Mouse (Mus musculus) embryonic facial prominence, embryonic 14.5 days (tissue): ENCODE results near the gene Grik5. TPM values are rescaled to one million over a fixed set of nuclear protein-coding genes. Genes with fewer than 3 reads are reported as not detected.

ENCODE experiments used
- ATAC-seq: fragments of 200-750 bp; cut with Nextera tagmentation; 2 replicates; pipeline ENCODE4 v1.8.0; 2017; ENCODE audit warnings: low read depth, moderate number of reproducible peaks, moderate TSS enrichment
- DNase-seq: peaks from one replicate; pipeline ENCODE4 v3.0.0-alpha.2; 2015; ENCODE audit warnings: low spot score
- H3K27ac ChIP-seq: fragments of 300-500 bp; sonication (generic); replicated peaks from 2 replicates; pipeline ENCODE4 v1.5.1; 2014; ENCODE audit warnings: low read depth, mild to moderate bottlenecking, low read length, moderate library complexity
- H3K27me3 ChIP-seq: fragments of 300-500 bp; sonication (generic); replicated peaks from 2 replicates; pipeline ENCODE4 v1.6.1; 2014; ENCODE audit warnings: low read length; ENCODE audit not compliant: control insufficient read depth, insufficient read depth
- H3K36me3 ChIP-seq: fragments of 300-500 bp; sonication (generic); 2 replicates; pipeline ENCODE4 v1.6.1; 2014; ENCODE audit warnings: low read length, mixed read lengths; ENCODE audit not compliant: control insufficient read depth, insufficient read depth
- H3K4me1 ChIP-seq: fragments of 300-500 bp; sonication (generic); 2 replicates; pipeline ENCODE4 v1.6.1; 2014; ENCODE audit warnings: antibody characterized with exemption, low read length; ENCODE audit not compliant: control insufficient read depth, insufficient read depth
- H3K4me2 ChIP-seq: fragments of 300-500 bp; sonication (generic); 2 replicates; pipeline ENCODE4 v1.6.1; 2014; ENCODE audit warnings: low read depth, mild to moderate bottlenecking, low read length, moderate library complexity, mixed read lengths
- H3K4me3 ChIP-seq: fragments of 300-500 bp; sonication (generic); 2 replicates; pipeline ENCODE4 v1.5.1; 2014; ENCODE audit warnings: low read depth, mild to moderate bottlenecking, low read length
- H3K9ac ChIP-seq: fragments of 300-500 bp; sonication (generic); 2 replicates; pipeline ENCODE4 v1.6.1; 2014; ENCODE audit warnings: low read depth, mild to moderate bottlenecking, low read length, moderate library complexity, mixed read lengths
- H3K9me3 ChIP-seq: fragments of 300-500 bp; sonication (generic); 2 replicates; pipeline ENCODE4 v1.6.1; 2016; ENCODE audit warnings: low read length; ENCODE audit not compliant: control insufficient read depth
- WGBS: fragments of 180-500 bp; shearing (Covaris S2); extraction: QIAGEN DNeasy Blood & Tissue Kit; methylation state at CpG from one replicate; pipeline ENCODE4 v1.1.7; 2014; 5-methylcytosine and 5-hydroxymethylcytosine counted together
- polyA plus RNA-seq: library from polyadenylated mRNA; unstranded; fragments of >200 nt; fragmentation: Nextera tagmentation; extraction: Ambion mirVana; gene quantifications from 2 replicates; pipeline ENCODE4 v1.2.1, GENCODE M21; 2014

Grik5 gene
- polyA plus RNA-seq, 1 experiment from 2014 or later: 7.0 TPM

GRCm38 (mm10) chr7:24983396-24983795 is 88.8 kb downstream of the Grik5 start:
- no peaks in the 10 kb centered on the region for H3K27me3 ChIP-seq
- H3K4me2 ChIP-seq: no peak overlapping the region
- H3K4me3 ChIP-seq: no peak overlapping the region
- no peaks in the 10 kb centered on the region for H3K36me3 ChIP-seq
- no peak overlapping the region for H3K9ac ChIP-seq
- H3K27ac ChIP-seq: no peak overlapping the region
- H3K4me1 ChIP-seq: no peaks in the 10 kb centered on the region
- no peaks in the 10 kb centered on the region for H3K9me3 ChIP-seq
- WGBS: 81% methylated on average over 5 of the region's 5 CpGs
- no peak for ATAC-seq
- DNase-seq: no peak

GRCm38 (mm10) chr7:24980439-24980838 is 91.7 kb downstream of the Grik5 start:
- H3K4me3 ChIP-seq: no peak overlapping the region
- H3K9me3 ChIP-seq: no peaks in the 10 kb centered on the region
- DNase-seq (no peak), ATAC-seq (no peak)
- H3K27ac ChIP-seq: no peak overlapping the region
- H3K9ac ChIP-seq: no peak overlapping the region
- H3K36me3 ChIP-seq: no peaks in the 10 kb centered on the region
- no peaks in the 10 kb centered on the region for H3K27me3 ChIP-seq
- no peak overlapping the region for H3K4me2 ChIP-seq
- WGBS: 79% methylated on average over 6 of the region's 7 CpGs
- H3K4me1 ChIP-seq: no peaks in the 10 kb centered on the region

GRCm38 (mm10) chr7:24978781-24979180 is 93.4 kb downstream of the Grik5 start:
- Histone ChIP-seq H3K36me3 (no peaks in the 10 kb centered on the region), H3K9me3 (no peaks in the 10 kb centered on the region), H3K27ac (no peak overlapping the region), H3K4me2 (no peak overlapping the region), H3K4me1 (no peaks in the 10 kb centered on the region), H3K4me3 (no peak overlapping the region), H3K9ac (no peak overlapping the region), H3K27me3 (no peaks in the 10 kb centered on the region)
- 82% methylated on average over 7 of the region's 7 CpGs for WGBS
- no peak for DNase-seq
- no peak for ATAC-seq

GRCm38 (mm10) chr7:24974893-24975595 is 97.1 kb downstream of the Grik5 start:
- ATAC-seq (no peak), DNase-seq (peak; percentile 44)
- Histone ChIP-seq H3K27ac (no peak overlapping the region), H3K36me3 (no peaks in the 10 kb centered on the region), H3K27me3 (no peaks in the 10 kb centered on the region), H3K4me3 (no peak overlapping the region), H3K4me2 (no peak overlapping the region), H3K9me3 (no peaks in the 10 kb centered on the region), H3K9ac (no peak overlapping the region), H3K4me1 (peaks cover 4% of the 10 kb centered on the region)
- WGBS: 24% methylated on average over 9 of the region's 9 CpGs

GRCm38 (mm10) chr7:24973902-24974301 is 98.2 kb downstream of the Grik5 start:
- peaks cover 4% of the 10 kb centered on the region for H3K4me1 ChIP-seq
- no peaks in the 10 kb centered on the region for H3K36me3 ChIP-seq
- WGBS: 65% methylated on average over 5 of the region's 5 CpGs
- H3K27me3 ChIP-seq: no peaks in the 10 kb centered on the region
- no peaks in the 10 kb centered on the region for H3K9me3 ChIP-seq
- no peak for ATAC-seq
- H3K4me2 ChIP-seq: no peak overlapping the region
- no peak overlapping the region for H3K9ac ChIP-seq
- H3K27ac ChIP-seq: no peak overlapping the region
- no peak for DNase-seq
- H3K4me3 ChIP-seq: no peak overlapping the region

GRCm38 (mm10) chr7:24973208-24973607 is 98.9 kb downstream of the Grik5 start:
- 80% methylated on average over 4 of the region's 4 CpGs for WGBS
- DNase-seq (no peak), ATAC-seq (no peak)
- Histone ChIP-seq H3K4me1 (peaks cover 4% of the 10 kb centered on the region), H3K36me3 (no peaks in the 10 kb centered on the region), H3K4me2 (no peak overlapping the region), H3K9ac (no peak overlapping the region), H3K27ac (no peak overlapping the region), H3K9me3 (no peaks in the 10 kb centered on the region), H3K4me3 (no peak overlapping the region), H3K27me3 (no peaks in the 10 kb centered on the region)

GRCm38 (mm10) chr7:24971972-24972893 is 99.9 kb downstream of the Grik5 start, which contains the start of gene Rabac1:
Rabac1 (minus strand) TSS chr7:24972754.
- ATAC-seq (peak; percentile 96), DNase-seq (peak; percentile 99)
- Histone ChIP-seq H3K9me3 (no peaks in the 10 kb centered on the region), H3K9ac (peak within 1 kb of the TSS; percentile 88), H3K4me1 (peaks cover 4% of the 10 kb centered on the region), H3K4me2 (peak within 1 kb of the TSS; percentile 75), H3K4me3 (peak within 1 kb of the TSS; percentile 84), H3K27me3 (no peaks in the 10 kb centered on the region), H3K36me3 (no peaks in the 10 kb centered on the region), H3K27ac (peak within 1 kb of the TSS; percentile 82)
- 0% methylated on average over 44 of the region's 45 CpGs for WGBS

GRCm38 (mm10) chr7:24971261-24971971 is 100.7 kb downstream of the Grik5 start:
- 7% methylated on average over 19 of the region's 19 CpGs for WGBS
- Histone ChIP-seq H3K4me1 (peaks cover 4% of the 10 kb centered on the region), H3K36me3 (no peaks in the 10 kb centered on the region), H3K9ac (peak overlapping the region; percentile 88), H3K4me2 (peak overlapping the region; percentile 75), H3K4me3 (peak overlapping the region; percentile 84), H3K9me3 (no peaks in the 10 kb centered on the region), H3K27me3 (no peaks in the 10 kb centered on the region), H3K27ac (peak overlapping the region; percentile 82; the same call in 1 of the 2 replicates)
- no peak for ATAC-seq
- DNase-seq: peak; percentile 59
